Mouse (Mus musculus) heart, embryonic 16.5 days (tissue): ENCODE measurements around the gene Sfrp2. TPM values are rescaled to one million over a fixed set of nuclear protein-coding genes. Genes with fewer than 3 reads are reported as not detected.

Source experiments
- ATAC-seq: fragments of 200-750 bp; cut with Nextera tagmentation; replicated peaks from 2 replicates; pipeline ENCODE4 v1.8.0; 2017; ENCODE audit warnings: moderate number of reproducible peaks; ENCODE audit not compliant: insufficient read depth, low FRiP score; ENCODE audit errors: extremely low read depth
- H3K27ac ChIP-seq: fragments of 300-500 bp; sonication (generic); 2 replicates; pipeline ENCODE4 v1.5.1; 2014; ENCODE audit warnings: mild to moderate bottlenecking, low read length, control low read depth, moderate library complexity
- H3K27me3 ChIP-seq: fragments of 300-500 bp; sonication (generic); 2 replicates; pipeline ENCODE4 v1.6.1; 2014; ENCODE audit warnings: low read length, mixed read lengths; ENCODE audit not compliant: control insufficient read depth, insufficient read depth
- H3K36me3 ChIP-seq: fragments of 300-500 bp; sonication (generic); 2 replicates; pipeline ENCODE4 v1.6.1; 2014; ENCODE audit not compliant: control insufficient read depth, insufficient read depth
- H3K4me1 ChIP-seq: fragments of 300-500 bp; sonication (generic); 2 replicates; pipeline ENCODE4 v1.6.1; 2014; ENCODE audit warnings: low read length, mixed read lengths; ENCODE audit not compliant: control insufficient read depth, insufficient read depth
- H3K4me2 ChIP-seq: fragments of 300-500 bp; sonication (generic); 2 replicates; pipeline ENCODE4 v1.6.1; 2014; ENCODE audit warnings: low read depth, mild to moderate bottlenecking, control low read depth, low read length
- H3K4me3 ChIP-seq: fragments of 300-500 bp; sonication (generic); 2 replicates; pipeline ENCODE4 v1.5.1; 2014; ENCODE audit warnings: mild to moderate bottlenecking, control low read depth, low read length
- H3K9ac ChIP-seq: fragments of 300-500 bp; sonication (generic); 2 replicates; pipeline ENCODE4 v1.6.1; 2014; ENCODE audit warnings: low read length, control low read depth
- H3K9me3 ChIP-seq: fragments of 300-500 bp; sonication (generic); replicated peaks from 2 replicates; pipeline ENCODE4 v1.6.1; 2016; ENCODE audit warnings: low read length; ENCODE audit not compliant: control insufficient read depth
- WGBS: fragments of 180-500 bp; shearing (Covaris S2); extraction: QIAGEN DNeasy Blood & Tissue Kit; methylation state at CpG from one replicate; pipeline ENCODE4 v1.1.7; 2014; 5-methylcytosine and 5-hydroxymethylcytosine counted together
- polyA plus RNA-seq: library from polyadenylated mRNA; unstranded; fragments of >200 nt; fragmentation: Nextera tagmentation; extraction: Ambion mirVana; gene quantifications from 2 replicates; pipeline ENCODE4 v1.2.1, GENCODE M21; 2015

Gene Sfrp2
- polyA plus RNA-seq, 1 experiment from 2014 or later = 142 TPM

DNA sequence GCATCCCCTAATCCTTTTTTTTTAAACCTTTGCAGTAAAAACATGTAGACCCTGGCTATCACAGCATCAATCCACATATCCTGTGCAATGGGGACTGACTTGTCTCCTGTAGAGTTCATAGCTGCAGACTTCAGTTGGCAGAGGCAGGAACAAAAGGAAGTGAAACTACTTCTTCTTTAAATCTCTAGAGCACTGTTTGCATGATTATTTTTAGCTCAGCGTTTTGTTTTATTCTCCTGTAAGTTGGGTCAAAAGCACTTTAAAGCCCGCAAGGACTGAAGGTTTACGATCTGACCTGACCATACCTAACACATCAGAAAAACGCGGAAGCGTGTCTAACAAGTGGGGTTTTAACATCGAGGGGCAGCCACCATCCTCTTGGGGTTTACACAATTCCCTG is 45.9 kb downstream of the Sfrp2 start:
- no peaks in the 10 kb centered on the region for H3K27me3 ChIP-seq
- H3K4me2 ChIP-seq = no peak overlapping the region
- ATAC-seq = no peak
- H3K4me3 ChIP-seq = no peak overlapping the region
- no peaks in the 10 kb centered on the region for H3K36me3 ChIP-seq
- no peak overlapping the region for H3K9ac ChIP-seq
- H3K27ac ChIP-seq = no peak overlapping the region; the same call in 1 of the 2 replicates
- WGBS = 71% methylated on average over 7 of the region's 7 CpGs
- H3K4me1 ChIP-seq = no peaks in the 10 kb centered on the region
- no peaks in the 10 kb centered on the region for H3K9me3 ChIP-seq

DNA sequence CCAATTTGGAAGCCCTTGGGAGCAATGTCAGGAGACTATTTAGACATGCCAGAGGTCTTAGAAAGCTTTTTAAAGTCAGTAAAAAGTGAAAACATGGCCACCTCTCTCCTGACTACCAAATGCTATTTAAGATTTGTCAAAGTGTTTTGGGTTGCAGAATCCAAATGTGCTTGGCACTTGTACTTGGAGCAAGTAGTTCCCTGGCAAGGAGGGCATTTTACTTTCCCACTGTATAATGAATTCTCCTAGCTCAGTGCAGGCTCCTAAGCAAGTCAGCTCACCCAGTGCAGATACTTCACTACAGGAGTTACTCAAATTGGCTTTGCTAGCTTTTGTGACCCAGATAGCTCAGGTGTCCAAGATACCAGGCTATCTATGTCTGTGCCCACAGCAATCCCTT is 46.7 kb downstream of the Sfrp2 start:
- no peak for ATAC-seq
- Histone ChIP-seq H3K27me3 (no peaks in the 10 kb centered on the region), H3K4me3 (no peak overlapping the region), H3K36me3 (no peaks in the 10 kb centered on the region), H3K4me2 (no peak overlapping the region), H3K27ac (no peak overlapping the region), H3K9ac (no peak overlapping the region), H3K4me1 (no peaks in the 10 kb centered on the region), H3K9me3 (no peaks in the 10 kb centered on the region)

- no peaks in the 10 kb centered on the region for H3K9me3 ChIP-seq
- H3K9ac ChIP-seq = no peak overlapping the region
- 78% methylated on average over 4 of the region's 4 CpGs for WGBS
- no peaks in the 10 kb centered on the region for H3K36me3 ChIP-seq
- no peak for ATAC-seq
- no peak overlapping the region for H3K27ac ChIP-seq
- H3K4me1 ChIP-seq = no peaks in the 10 kb centered on the region
- no peak overlapping the region for H3K4me2 ChIP-seq
- H3K27me3 ChIP-seq = no peaks in the 10 kb centered on the region
- no peak overlapping the region for H3K4me3 ChIP-seq
Measured at GRCm38 (mm10) chr3:83816372-83816925, 50.3 kb downstream of the Sfrp2 start.

GRCm38 (mm10) chr3:83823774-83824173 is 57.7 kb downstream of the Sfrp2 start:
- no peaks in the 10 kb centered on the region for H3K27me3 ChIP-seq
- no peaks in the 10 kb centered on the region for H3K9me3 ChIP-seq
- H3K36me3 ChIP-seq = no peaks in the 10 kb centered on the region
- no peak overlapping the region for H3K27ac ChIP-seq
- no peaks in the 10 kb centered on the region for H3K4me1 ChIP-seq
- no peak overlapping the region for H3K9ac ChIP-seq
- WGBS = 86% methylated on average over 4 of the region's 4 CpGs
- no peak overlapping the region for H3K4me2 ChIP-seq
- no peak for ATAC-seq
- H3K4me3 ChIP-seq = no peak overlapping the region

Other genes starting within 250 kb of the Sfrp2 start
- 2.1 and 2.6 TPM in 2 replicates for gene Tlr2, start 75.4 kb downstream of the Sfrp2 start, polyA plus RNA-seq